Mouse (Mus musculus): ENCODE results near the gene Obox8. TPM values are rescaled to one million over a fixed set of nuclear protein-coding genes. Genes with fewer than 3 reads are reported as not detected.

Gene Obox8
- not detected in 2 replicates for polyA plus RNA-seq (2014; fragmentation: Nextera tagmentation; extraction: Ambion mirVana)

- no peak within 1 kb of the TSS for H3K9ac ChIP-seq (replicated peaks; ENCODE audit: low read depth, low read length)
- H3K4me3 ChIP-seq (ENCODE audit: low read depth, low read length), result no peak within 1 kb of the TSS
- H3K4me1 ChIP-seq (ENCODE audit: control insufficient read depth, insufficient read depth, low read length), result no peaks in the 10 kb centered on the region
- no peaks in the 10 kb centered on the region for H3K27me3 ChIP-seq (ENCODE audit: control insufficient read depth, insufficient read depth, low read length)
- ATAC-seq (ENCODE audit: low read depth), result no peak
- H3K27ac ChIP-seq (ENCODE audit: low read depth, low read length), result no peak within 1 kb of the TSS
- no peak within 1 kb of the TSS for H3K4me2 ChIP-seq (ENCODE audit: low read depth, low read length)
- H3K36me3 ChIP-seq (ENCODE audit: control insufficient read depth, insufficient read depth, low read length), result no peaks in the 10 kb centered on the region
- peaks cover 3% of the 10 kb centered on the region; the same call in 1 of the 2 replicates for H3K9me3 ChIP-seq (ENCODE audit: control insufficient read depth, low read length)
- 98% methylated on average over 2 of the region's 2 CpGs for WGBS
Observed at GRCm38 (mm10) chr7:14333457-14333856, at the start of gene Obox8. Gene Obox8, minus strand, starts transcription at chr7:14333557.

- no peaks in the 10 kb centered on the region for H3K9me3 ChIP-seq (ENCODE audit: control insufficient read depth, low read length)
- no peak for ATAC-seq (ENCODE audit: low read depth)
- H3K27me3 ChIP-seq (ENCODE audit: control insufficient read depth, insufficient read depth, low read length), result no peaks in the 10 kb centered on the region
- H3K4me2 ChIP-seq (ENCODE audit: low read depth, low read length), result no peak overlapping the region
- 31% methylated on average over 2 of the region's 2 CpGs for WGBS
- H3K4me3 ChIP-seq (ENCODE audit: low read depth, low read length), result no peak overlapping the region
- no peak overlapping the region for H3K27ac ChIP-seq (ENCODE audit: low read depth, low read length)
- H3K4me1 ChIP-seq (ENCODE audit: control insufficient read depth, insufficient read depth, low read length), result no peaks in the 10 kb centered on the region
- H3K9ac ChIP-seq (replicated peaks; ENCODE audit: low read depth, low read length), result no peak overlapping the region
- H3K36me3 ChIP-seq (ENCODE audit: control insufficient read depth, insufficient read depth, low read length), result no peaks in the 10 kb centered on the region
Observed at GRCm38 (mm10) chr7:14317209-14317608, 16.1 kb downstream of the Obox8 start.

GRCm38 (mm10) chr7:14308671-14309070 lies 24.7 kb downstream of the Obox8 start:
- Histone ChIP-seq H3K4me1 (ENCODE audit: control insufficient read depth, insufficient read depth, low read length) (no peaks in the 10 kb centered on the region), H3K27ac (ENCODE audit: low read depth, low read length) (no peak overlapping the region), H3K36me3 (ENCODE audit: control insufficient read depth, insufficient read depth, low read length) (no peaks in the 10 kb centered on the region), H3K4me2 (ENCODE audit: low read depth, low read length) (no peak overlapping the region), H3K9me3 (ENCODE audit: control insufficient read depth, low read length) (peaks cover 3% of the 10 kb centered on the region; the same call in 1 of the 2 replicates), H3K9ac (replicated peaks; ENCODE audit: low read depth, low read length) (no peak overlapping the region), H3K27me3 (ENCODE audit: control insufficient read depth, insufficient read depth, low read length) (no peaks in the 10 kb centered on the region), H3K4me3 (ENCODE audit: low read depth, low read length) (no peak overlapping the region)
- ATAC-seq (ENCODE audit: low read depth), result no peak
- 88% methylated on average over 3 of the region's 3 CpGs for WGBS

GRCm38 (mm10) chr7:14307571-14307970 lies 25.8 kb downstream of the Obox8 start:
- ATAC-seq (ENCODE audit: low read depth), result no peak
- Histone ChIP-seq H3K36me3 (ENCODE audit: control insufficient read depth, insufficient read depth, low read length) (no peaks in the 10 kb centered on the region), H3K4me3 (ENCODE audit: low read depth, low read length) (no peak overlapping the region), H3K27me3 (ENCODE audit: control insufficient read depth, insufficient read depth, low read length) (no peaks in the 10 kb centered on the region), H3K4me1 (ENCODE audit: control insufficient read depth, insufficient read depth, low read length) (no peaks in the 10 kb centered on the region), H3K27ac (ENCODE audit: low read depth, low read length) (no peak overlapping the region), H3K9me3 (ENCODE audit: control insufficient read depth, low read length) (peaks cover 3% of the 10 kb centered on the region; the same call in 1 of the 2 replicates), H3K4me2 (ENCODE audit: low read depth, low read length) (no peak overlapping the region), H3K9ac (replicated peaks; ENCODE audit: low read depth, low read length) (no peak overlapping the region)
- WGBS, result 84% methylated on average over 6 of the region's 6 CpGs

Other genes starting within 250 kb of the Obox8 start
- gene Sult2a3, start 210.5 kb downstream of the Obox8 start, polyA plus RNA-seq (2014; fragmentation: Nextera tagmentation; extraction: Ambion mirVana), result not detected in 2 replicates
- gene Sult2a6, start 78.7 kb downstream of the Obox8 start, polyA plus RNA-seq (2014; fragmentation: Nextera tagmentation; extraction: Ambion mirVana), result not detected in 2 replicates
- gene Sult2a8, start 113.2 kb upstream of the Obox8 start, polyA plus RNA-seq (2014; fragmentation: Nextera tagmentation; extraction: Ambion mirVana), result not detected in 2 replicates
- not detected in 2 replicates for gene Sult2a7, start 160.7 kb upstream of the Obox8 start, polyA plus RNA-seq (2014; fragmentation: Nextera tagmentation; extraction: Ambion mirVana)
- 0.70 and 0.72 TPM in 2 replicates for gene Vmn1r90, start 229.9 kb upstream of the Obox8 start, polyA plus RNA-seq (2014; fragmentation: Nextera tagmentation; extraction: Ambion mirVana)